In genomic region chr19:57354050-57354449, GRCm38 (mm10) we compare ENCODE assay signal across 23 mouse cellular contexts. TPM values are rescaled to one million over a fixed set of nuclear protein-coding genes. Genes with fewer than 3 reads are reported as not detected.
DNase-seq lines count a peak whose midpoint lies in the region; ATAC-seq and TF ChIP-seq lines count a peak whose summit lies in the region.
"Had no signal": no experiment of that assay in that cellular context is flagged by ENCODE, and none has a peak within 500 bp of the region (broad histone marks: within the 10 kb centered on the region; RNA-seq: fewer than 3 reads in every experiment).

No protein-coding gene starts in this region.

- no peaks in the 10 kb centered on the region for H3K4me1 ChIP-seq in forebrain, embryonic 11.5 days (replicated peaks; ENCODE audit: control insufficient read depth, insufficient read depth, low read length)
- peaks cover 3% of the 10 kb centered on the region; the same call in 1 of the 2 replicates for H3K4me1 ChIP-seq in forebrain, embryonic 15.5 days
- H3K4me1 ChIP-seq in heart, adult 2 months (ENCODE audit: control insufficient read depth, insufficient read depth, low read length): peaks cover 12% of the 10 kb centered on the region
- peaks cover 28% of the 10 kb centered on the region for H3K4me1 ChIP-seq in bone marrow macrophage, adult 2 months (ENCODE audit: control insufficient read depth, insufficient read depth, low read length)
- H3K4me1 ChIP-seq in kidney, embryonic 15.5 days: peaks cover 27% of the 10 kb centered on the region

- intact Hi-C loops in heart, adult 2 months (cut with DNase I): no loop called here

- no peak for TF ChIP-seq CTCF in heart, adult 2 months (IDR thresholded peaks at IDR 0.05)
- TF ChIP-seq CTCF in bone marrow macrophage, adult 2 months (IDR thresholded peaks at IDR 0.05; ENCODE audit: low read depth, low read length): no peak

- 93% methylated on average over 11 of the region's 11 CpGs for WGBS in forebrain, embryonic 11.5 days
- 82% methylated on average over 11 of the region's 11 CpGs for WGBS in forebrain, embryonic 15.5 days
- WGBS in heart, adult 2 months: 92% methylated on average over 11 of the region's 11 CpGs
- WGBS in kidney, embryonic 15.5 days: 95% methylated on average over 11 of the region's 11 CpGs

- no peak for TF ChIP-seq POLR2A in heart, adult 2 months (IDR thresholded peaks at IDR 0.05; ENCODE audit: insufficient read depth, low read depth, low read length)
- TF ChIP-seq POLR2A in bone marrow macrophage, adult 2 months (IDR thresholded peaks at IDR 0.05; ENCODE audit: borderline replicate concordance, low read depth, low read length): no peak

- H3K9ac ChIP-seq in forebrain, embryonic 11.5 days (ENCODE audit: low read length): no peak overlapping the region
- H3K9ac ChIP-seq in forebrain, embryonic 15.5 days (replicated peaks): no peak overlapping the region
- no peak overlapping the region for H3K9ac ChIP-seq in heart, adult 2 months (ENCODE audit: low read depth, low read length)
- no peak overlapping the region for H3K9ac ChIP-seq in kidney, embryonic 15.5 days

- peak; percentile 23 for DNase-seq in forebrain, embryonic 11.5 days (ENCODE audit: low spot score)
- DNase-seq in heart, adult 11 months: peak; percentile 91
- DNase-seq in heart, adult 2 months: no peak
- DNase-seq: adrenal gland, adult 2 months; adrenal gland, adult 8-10 months; adrenal gland, postnatal 10 days; adrenal gland, postnatal 14 days; adrenal gland, postnatal 25 days; adrenal gland, postnatal 36 days; B cell, adult 2 months; cerebellum, adult 11 months; cerebellum, adult 11-12 months; cerebellum, adult 18-20 months; cerebellum, adult 2 months had no signal

- no peaks in the 10 kb centered on the region for H3K27me3 ChIP-seq in forebrain, embryonic 11.5 days (ENCODE audit: control insufficient read depth, insufficient read depth, low read length)
- no peaks in the 10 kb centered on the region for H3K27me3 ChIP-seq in forebrain, embryonic 15.5 days
- no peaks in the 10 kb centered on the region for H3K27me3 ChIP-seq in heart, adult 2 months (ENCODE audit: control insufficient read depth, insufficient read depth, low read length)
- no peaks in the 10 kb centered on the region for H3K27me3 ChIP-seq in kidney, embryonic 15.5 days
- H3K27me3 ChIP-seq: CH12.LX, Patski had no signal

- TF ChIP-seq EP300 in heart, adult 2 months (IDR thresholded peaks at IDR 0.05; ENCODE audit: insufficient read depth, low read depth, low read length): no peak

- H3K4me2 ChIP-seq in forebrain, embryonic 11.5 days (ENCODE audit: low read depth, low read length, severe bottlenecking): no peak overlapping the region
- H3K4me2 ChIP-seq in forebrain, embryonic 15.5 days (replicated peaks): no peak overlapping the region
- H3K4me2 ChIP-seq in kidney, embryonic 15.5 days: no peak overlapping the region

- H3K4me3 ChIP-seq in forebrain, embryonic 11.5 days (ENCODE audit: low read depth, low read length): no peak overlapping the region
- H3K4me3 ChIP-seq in forebrain, embryonic 15.5 days: no peak overlapping the region
- H3K4me3 ChIP-seq in heart, adult 2 months: no peak overlapping the region
- H3K4me3 ChIP-seq in bone marrow macrophage, adult 2 months (ENCODE audit: insufficient read depth, low read length): no peak overlapping the region
- no peak overlapping the region for H3K4me3 ChIP-seq in kidney, embryonic 15.5 days (replicated peaks)

- no peak overlapping the region for H3K27ac ChIP-seq in forebrain, embryonic 11.5 days (ENCODE audit: low read depth, low read length)
- H3K27ac ChIP-seq in forebrain, embryonic 15.5 days (replicated peaks): no peak overlapping the region
- no peak overlapping the region; the same call in 1 of the 2 replicates for H3K27ac ChIP-seq in heart, adult 2 months
- H3K27ac ChIP-seq in bone marrow macrophage, adult 2 months (ENCODE audit: insufficient read depth, low read depth, low read length): peak overlapping the region; percentile 28; the same call in 1 of the 2 replicates
- no peak overlapping the region for H3K27ac ChIP-seq in kidney, embryonic 15.5 days

- ATAC-seq in forebrain, embryonic 11.5 days (replicated peaks; ENCODE audit: low FRiP score): no peak
- no peak for ATAC-seq in forebrain, embryonic 15.5 days (replicated peaks)
- ATAC-seq in kidney, embryonic 15.5 days (replicated peaks; ENCODE audit: low FRiP score): no peak
- ATAC-seq: activated CD4-positive, CD25-positive, alpha-beta regulatory T cell, adult 4 months; CD4-positive, CD25-positive, alpha-beta regulatory T cell, adult 4 months; Patski had no signal

- no peaks in the 10 kb centered on the region for H3K36me3 ChIP-seq in forebrain, embryonic 11.5 days (ENCODE audit: control insufficient read depth, insufficient read depth, low read length)
- no peaks in the 10 kb centered on the region for H3K36me3 ChIP-seq in forebrain, embryonic 15.5 days
- H3K36me3 ChIP-seq in heart, adult 2 months (ENCODE audit: control insufficient read depth, insufficient read depth, low read length): no peaks in the 10 kb centered on the region
- H3K36me3 ChIP-seq in kidney, embryonic 15.5 days: no peaks in the 10 kb centered on the region

- H3K79me2 ChIP-seq in heart, adult 2 months (replicated peaks; ENCODE audit: control insufficient read depth, insufficient read depth, low read length): no peaks in the 10 kb centered on the region

- H3K9me3 ChIP-seq in forebrain, embryonic 11.5 days (ENCODE audit: control insufficient read depth, low read length): no peaks in the 10 kb centered on the region
- no peaks in the 10 kb centered on the region for H3K9me3 ChIP-seq in forebrain, embryonic 15.5 days
- no peaks in the 10 kb centered on the region for H3K9me3 ChIP-seq in kidney, embryonic 15.5 days (replicated peaks)
- H3K9me3 ChIP-seq: G1E had no signal

RNA-seq across cellular contexts. Expression of gene Fam160b1, which starts 6.4 kb away (rescaled TPM):
- 14.0 and 14.5 TPM in 2 replicates for polyA plus RNA-seq in forebrain, embryonic 11.5 days (2014; fragmentation: Nextera tagmentation; extraction: Ambion mirVana)
- polyA plus RNA-seq in forebrain, embryonic 15.5 days (2015; fragmentation: Nextera tagmentation; extraction: Ambion mirVana): 13.8 and 15.7 TPM in 2 replicates
- total RNA-seq in heart, adult 2 months (2021): 10 to 100 TPM; 10.6 to 11.1 TPM
- polyA plus RNA-seq in heart, adult 2 months (2012; rRNA removed): 6.7 and 10.2 TPM in 2 replicates
- polyA plus RNA-seq in bone marrow macrophage, adult 2 months (2012; ENCODE audit: insufficient read depth, insufficient read length, missing spikeins): 18.3 and 24.1 TPM in 2 replicates
- 12.6 and 14.1 TPM in 2 replicates for polyA plus RNA-seq in kidney, embryonic 15.5 days (2015; fragmentation: Nextera tagmentation; extraction: Ambion mirVana)

RNA-seq across cellular contexts. Expression of gene Ablim1, which starts 39.3 kb away (rescaled TPM):
- 17.0 and 19.9 TPM in 2 replicates for polyA plus RNA-seq in forebrain, embryonic 11.5 days (2014; fragmentation: Nextera tagmentation; extraction: Ambion mirVana)
- polyA plus RNA-seq in forebrain, embryonic 15.5 days (2015; fragmentation: Nextera tagmentation; extraction: Ambion mirVana): 37.8 TPM in 2 replicates
- total RNA-seq in heart, adult 2 months (2021): 100 to 1,000 TPM; 418 to 454 TPM
- polyA plus RNA-seq in heart, adult 2 months (2012; rRNA removed): 101 and 165 TPM in 2 replicates
- polyA plus RNA-seq in bone marrow macrophage, adult 2 months (2012; ENCODE audit: insufficient read depth, insufficient read length, missing spikeins): 0.25 TPM in 1 of 2 replicates, not detected in the other
- polyA plus RNA-seq in kidney, embryonic 15.5 days (2015; fragmentation: Nextera tagmentation; extraction: Ambion mirVana): 35.2 and 35.8 TPM in 2 replicates
- total RNA-seq: MEL had no signal

Comparison
In these comparisons a context has a peak if more than half of its experiments do, and no peak if none do; other contexts are left out.
1. DNase-seq: peak in forebrain, embryonic 11.5 days (single experiment) and heart, adult 11 months (single experiment); none in heart, adult 2 months (0 of 2).
2. RNA of gene Ablim1, which starts 39.3 kb away (polyA plus RNA-seq): 101 to 165 TPM in heart, adult 2 months, 37.8 TPM in forebrain, embryonic 15.5 days, 35.2 to 35.8 TPM in kidney, embryonic 15.5 days and 17.0 to 19.9 TPM in forebrain, embryonic 11.5 days; 0.25 TPM in bone marrow macrophage, adult 2 months; every median in the first group is over 10 times any median in the second.